Mouse (Mus musculus): ENCODE measurements around the gene Ddr1. TPM values are rescaled to one million over a fixed set of nuclear protein-coding genes. Genes with fewer than 3 reads are reported as not detected.
"Not testable (repeated sequence)": the region's sequence is repeated elsewhere in the genome, so short reads cannot be mapped to it uniquely, and the experiment has no call there.

The Ddr1 gene
- polyA plus RNA-seq, 1 experiment from 2014 or later: 184 TPM

- H3K4me1 ChIP-seq (replicated peaks): peaks cover 24% of the 10 kb centered on the region
- H3K36me3 ChIP-seq: no peaks in the 10 kb centered on the region
- no peaks in the 10 kb centered on the region for H3K9me3 ChIP-seq
- H3K4me3 ChIP-seq: no peak overlapping the region
- H3K27ac ChIP-seq: no peak overlapping the region
- 94% methylated on average over 2 of the region's 2 CpGs for WGBS
- DNase-seq (ENCODE audit: low spot score): no peak
- peaks cover 5% of the 10 kb centered on the region; the same call in 1 of the 2 replicates for H3K27me3 ChIP-seq (ENCODE audit: insufficient read depth, poor library complexity, severe bottlenecking)
Observed at GRCm38 (mm10) chr17:35733398-35733797, 29.0 kb upstream of the Ddr1 start.

GRCm38 (mm10) chr17:35731431-35732145, 27.2 kb upstream of the Ddr1 start:
- DNase-seq (ENCODE audit: low spot score): no peak
- H3K4me3 ChIP-seq: no peak overlapping the region
- peaks cover 20% of the 10 kb centered on the region; the same call in 1 of the 2 replicates for H3K4me1 ChIP-seq (replicated peaks)
- no peaks in the 10 kb centered on the region for H3K36me3 ChIP-seq
- H3K27me3 ChIP-seq (ENCODE audit: insufficient read depth, poor library complexity, severe bottlenecking): peaks cover 12% of the 10 kb centered on the region
- 62% methylated on average over 10 of the region's 10 CpGs for WGBS
- no peak overlapping the region for H3K27ac ChIP-seq
- H3K9me3 ChIP-seq: no peaks in the 10 kb centered on the region

DNA sequence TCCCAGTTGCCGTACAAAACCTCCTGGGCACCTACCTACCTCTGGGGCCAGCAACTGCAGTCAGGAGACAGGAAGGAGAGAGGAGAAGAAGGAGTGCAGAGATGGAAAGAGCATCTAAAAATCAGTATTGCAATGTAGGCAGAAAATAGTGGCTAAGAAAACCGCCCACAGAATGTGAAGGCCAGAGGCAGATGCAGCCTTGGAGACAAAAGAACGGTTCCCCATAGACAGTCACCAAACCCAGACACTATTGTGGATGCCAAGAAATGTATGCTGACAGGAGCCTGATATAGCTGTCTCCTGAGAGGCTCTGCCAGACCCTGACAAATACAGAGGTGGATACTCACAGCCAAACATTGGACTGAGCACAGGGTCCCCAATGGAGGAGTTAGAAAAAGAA, 25.7 kb upstream of the Ddr1 start:
- H3K36me3 ChIP-seq; H3K4me3 ChIP-seq; H3K27ac ChIP-seq; H3K9me3 ChIP-seq; DNase-seq (ENCODE audit: low spot score): not testable (repeated sequence)
- Histone ChIP-seq H3K4me1 (replicated peaks) (peaks cover 20% of the 10 kb centered on the region), H3K27me3 (ENCODE audit: insufficient read depth, poor library complexity, severe bottlenecking) (peaks cover 18% of the 10 kb centered on the region)
- WGBS: 70% methylated on average over 3 of the region's 3 CpGs

- Histone ChIP-seq H3K27ac (no peak overlapping the region), H3K27me3 (ENCODE audit: insufficient read depth, poor library complexity, severe bottlenecking) (peaks cover 30% of the 10 kb centered on the region), H3K36me3 (no peaks in the 10 kb centered on the region), H3K4me1 (replicated peaks) (peaks cover 23% of the 10 kb centered on the region), H3K9me3 (no peaks in the 10 kb centered on the region), H3K4me3 (no peak overlapping the region)
- DNase-seq (ENCODE audit: low spot score): no peak
- WGBS: 83% methylated on average over 4 of the region's 4 CpGs
Observed at GRCm38 (mm10) chr17:35728821-35729220, 24.4 kb upstream of the Ddr1 start.

DNA sequence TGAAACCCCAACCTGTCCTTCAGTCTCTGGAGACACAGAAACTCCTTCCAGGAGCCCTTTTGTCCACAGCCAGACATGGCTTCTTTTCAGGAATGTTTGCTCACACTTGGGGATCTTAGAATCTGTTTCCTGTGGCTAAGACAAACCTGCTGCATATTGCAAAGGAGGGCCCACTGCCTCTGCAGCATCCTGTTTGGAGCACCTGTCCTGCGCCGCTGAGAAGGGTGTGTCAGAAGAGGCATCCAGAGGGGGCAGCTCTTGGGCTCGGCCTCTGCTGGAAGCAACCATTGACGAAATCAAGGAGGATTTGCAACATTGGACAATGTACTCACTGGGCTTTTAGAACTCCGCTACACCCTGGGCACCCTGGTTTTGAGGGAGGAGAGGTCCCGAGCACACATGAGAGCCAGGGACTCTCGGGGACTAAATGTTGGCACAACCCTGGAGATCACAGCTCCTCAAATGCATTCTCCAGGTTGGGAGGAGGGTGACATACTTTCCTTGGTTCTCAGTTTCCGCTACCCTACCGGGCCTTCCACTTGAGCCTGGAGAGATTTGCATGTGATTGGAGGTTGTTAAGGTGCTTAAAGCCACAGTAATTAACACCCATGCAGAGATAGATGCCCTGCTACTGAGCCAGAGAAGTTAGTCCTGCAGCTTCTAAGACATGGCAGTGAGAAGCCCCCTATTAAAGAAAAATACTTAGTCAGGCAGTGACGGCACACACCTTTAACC, 23.2 kb upstream of the Ddr1 start:
- Histone ChIP-seq H3K4me1 (replicated peaks) (peaks cover 23% of the 10 kb centered on the region), H3K27ac (no peak overlapping the region), H3K4me3 (no peak overlapping the region), H3K36me3 (no peaks in the 10 kb centered on the region), H3K27me3 (ENCODE audit: insufficient read depth, poor library complexity, severe bottlenecking) (peaks cover 30% of the 10 kb centered on the region), H3K9me3 (no peaks in the 10 kb centered on the region)
- WGBS: 32% methylated on average over 10 of the region's 10 CpGs
- DNase-seq (ENCODE audit: low spot score): no peak

DNA sequence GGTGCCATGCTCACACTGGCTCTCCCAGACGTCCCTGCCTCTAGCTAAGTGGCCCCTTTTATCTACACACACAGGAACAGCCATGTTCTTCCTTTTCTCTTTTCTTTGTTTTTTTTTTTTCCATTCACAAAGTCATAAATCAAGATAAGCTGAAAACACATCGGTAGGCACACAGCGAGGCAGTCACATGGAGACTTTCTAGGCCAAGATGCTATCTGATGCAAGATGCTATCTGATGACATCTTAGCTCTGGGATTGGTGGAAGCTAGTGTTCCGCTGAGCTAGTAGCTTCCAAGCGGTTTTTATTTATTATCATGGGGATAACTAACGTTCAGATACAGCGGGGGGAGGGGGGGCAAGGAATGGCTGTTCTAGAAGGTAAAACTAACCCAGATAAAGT, 22.6 kb upstream of the Ddr1 start:
- Histone ChIP-seq H3K4me1 (replicated peaks) (peaks cover 22% of the 10 kb centered on the region), H3K27me3 (ENCODE audit: insufficient read depth, poor library complexity, severe bottlenecking) (peaks cover 30% of the 10 kb centered on the region), H3K9me3 (no peaks in the 10 kb centered on the region), H3K4me3 (no peak overlapping the region), H3K27ac (no peak overlapping the region), H3K36me3 (no peaks in the 10 kb centered on the region)
- 55% methylated on average over 7 of the region's 7 CpGs for WGBS
- DNase-seq (ENCODE audit: low spot score): no peak

- 33% methylated on average over 21 of the region's 21 CpGs for WGBS
- DNase-seq (ENCODE audit: low spot score): peak; percentile 89
- no peaks in the 10 kb centered on the region for H3K36me3 ChIP-seq
- no peaks in the 10 kb centered on the region for H3K9me3 ChIP-seq
- peaks cover 26% of the 10 kb centered on the region for H3K4me1 ChIP-seq (replicated peaks)
- H3K27ac ChIP-seq: no peak overlapping the region; the same call in 1 of the 2 replicates
- H3K4me3 ChIP-seq: no peak overlapping the region
- H3K27me3 ChIP-seq (ENCODE audit: insufficient read depth, poor library complexity, severe bottlenecking): peaks cover 35% of the 10 kb centered on the region
Observed at GRCm38 (mm10) chr17:35725286-35726232, 21.1 kb upstream of the Ddr1 start.

- Histone ChIP-seq H3K27me3 (ENCODE audit: insufficient read depth, poor library complexity, severe bottlenecking) (peaks cover 25% of the 10 kb centered on the region), H3K36me3 (no peaks in the 10 kb centered on the region), H3K4me1 (replicated peaks) (peaks cover 26% of the 10 kb centered on the region), H3K27ac (peak overlapping the region; percentile 59; the same call in 1 of the 2 replicates), H3K4me3 (no peak overlapping the region), H3K9me3 (no peaks in the 10 kb centered on the region)
- 65% methylated on average over 8 of the region's 8 CpGs for WGBS
- DNase-seq (ENCODE audit: low spot score): no peak
Observed at GRCm38 (mm10) chr17:35721676-35722075, 17.3 kb upstream of the Ddr1 start.

DNA sequence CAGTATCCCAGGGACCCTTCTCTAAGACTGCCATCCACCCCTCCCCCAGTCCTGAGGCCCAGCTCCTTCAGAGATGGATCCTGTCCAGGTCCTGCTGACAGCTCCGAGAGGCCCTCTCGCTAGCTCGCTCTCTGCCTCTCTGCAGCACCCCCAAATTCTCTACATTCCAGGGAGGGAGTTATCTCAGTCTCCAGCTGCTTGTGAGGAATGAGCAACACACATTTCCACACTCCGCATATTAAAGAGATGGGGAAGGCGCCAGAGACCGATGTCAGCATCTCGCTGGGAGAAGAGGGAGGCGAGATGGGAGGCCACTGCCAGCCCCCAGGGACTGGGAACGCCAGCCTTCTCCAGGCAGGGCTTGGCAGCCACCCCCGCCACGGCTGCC, 15.9 kb upstream of the Ddr1 start:
- WGBS: 17% methylated on average over 11 of the region's 11 CpGs
- peaks cover 19% of the 10 kb centered on the region for H3K27me3 ChIP-seq (ENCODE audit: insufficient read depth, poor library complexity, severe bottlenecking)
- peak overlapping the region; percentile 64 for H3K27ac ChIP-seq
- H3K4me3 ChIP-seq: peak overlapping the region; percentile 18; the same call in 1 of the 2 replicates
- no peaks in the 10 kb centered on the region for H3K9me3 ChIP-seq
- peaks cover 21% of the 10 kb centered on the region for H3K4me1 ChIP-seq (replicated peaks)
- no peak for DNase-seq (ENCODE audit: low spot score)
- H3K36me3 ChIP-seq: no peaks in the 10 kb centered on the region

GRCm38 (mm10) chr17:35719616-35720339, 15.4 kb upstream of the Ddr1 start:
- Histone ChIP-seq H3K27me3 (ENCODE audit: insufficient read depth, poor library complexity, severe bottlenecking) (peaks cover 16% of the 10 kb centered on the region), H3K9me3 (no peaks in the 10 kb centered on the region), H3K36me3 (no peaks in the 10 kb centered on the region), H3K4me3 (no peak overlapping the region), H3K27ac (peak overlapping the region; percentile 12; the same call in 1 of the 2 replicates), H3K4me1 (replicated peaks) (peaks cover 15% of the 10 kb centered on the region)
- WGBS: 64% methylated on average over 9 of the region's 9 CpGs
- no peak for DNase-seq (ENCODE audit: low spot score)

DNA sequence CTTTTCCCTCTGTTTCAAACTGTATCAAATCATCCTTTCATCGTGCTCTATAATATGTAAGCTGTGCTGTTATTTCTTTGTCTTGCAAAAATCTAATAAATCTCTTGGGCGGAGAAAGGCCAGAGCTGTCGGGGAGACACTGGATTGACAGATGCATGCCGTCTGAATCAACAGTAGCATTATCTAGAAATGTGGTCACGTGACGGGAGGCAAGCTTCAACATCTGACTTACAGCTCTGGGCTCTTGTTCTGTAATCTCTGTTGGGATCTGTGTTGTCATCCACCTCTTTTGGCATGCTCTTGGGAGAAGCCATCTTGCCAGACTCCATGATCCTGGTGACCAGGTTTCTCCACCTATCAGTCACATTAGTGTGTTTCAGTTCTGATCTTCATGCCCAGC, 12.7 kb upstream of the Ddr1 start:
- no peaks in the 10 kb centered on the region for H3K36me3 ChIP-seq
- peaks cover 19% of the 10 kb centered on the region for H3K4me1 ChIP-seq (replicated peaks)
- peaks cover 6% of the 10 kb centered on the region; the same call in 1 of the 2 replicates for H3K27me3 ChIP-seq (ENCODE audit: insufficient read depth, poor library complexity, severe bottlenecking)
- WGBS: 88% methylated on average over 6 of the region's 6 CpGs
- H3K27ac ChIP-seq: no peak overlapping the region
- no peak for DNase-seq (ENCODE audit: low spot score)
- H3K9me3 ChIP-seq: no peaks in the 10 kb centered on the region
- H3K4me3 ChIP-seq: no peak overlapping the region

DNA sequence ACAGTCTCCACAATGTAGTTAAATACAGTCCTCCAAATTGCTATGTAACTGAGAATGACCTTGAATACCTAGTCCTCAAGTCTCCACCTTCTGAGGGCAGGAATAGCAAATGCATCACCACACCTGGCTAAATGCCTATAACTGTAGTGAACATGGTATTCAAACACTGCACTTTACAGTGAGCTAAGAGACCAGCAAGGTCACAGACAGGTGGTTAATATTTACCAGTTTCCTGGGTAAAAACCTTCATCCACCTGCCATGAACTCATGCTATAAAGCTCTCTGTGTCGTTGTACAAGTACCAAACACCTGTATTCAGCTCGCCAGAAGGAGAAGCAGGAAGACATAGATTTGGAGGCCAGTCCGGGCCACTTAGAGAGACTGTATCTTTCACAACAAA, 11.7 kb upstream of the Ddr1 start:
- Histone ChIP-seq H3K4me3 (no peak overlapping the region), H3K27me3 (ENCODE audit: insufficient read depth, poor library complexity, severe bottlenecking) (peaks cover 6% of the 10 kb centered on the region; the same call in 1 of the 2 replicates), H3K4me1 (replicated peaks) (peaks cover 18% of the 10 kb centered on the region), H3K27ac (no peak overlapping the region), H3K36me3 (no peaks in the 10 kb centered on the region), H3K9me3 (no peaks in the 10 kb centered on the region)
- WGBS: 93% methylated on average over 3 of the region's 3 CpGs
- DNase-seq (ENCODE audit: low spot score): no peak

Measured in hindbrain, embryonic 10.5 days (tissue).